Mouse (Mus musculus) liver, embryonic 15.5 days (tissue): ENCODE measurements around the gene Gm28043. TPM values are rescaled to one million over a fixed set of nuclear protein-coding genes. Genes with fewer than 3 reads are reported as not detected.
A peak's percentile ranks its signal among the peaks of the same experiment; 100 is the strongest.

Experiments
- ATAC-seq: fragments of 200-750 bp; cut with Nextera tagmentation; 2 replicates; pipeline ENCODE4 v1.8.0; 2017; ENCODE audit warnings: moderate number of reproducible peaks, mild to moderate bottlenecking, moderate library complexity; ENCODE audit not compliant: insufficient read depth
- H3K27ac ChIP-seq: fragments of 300-500 bp; sonication (generic); replicated peaks from 2 replicates; pipeline ENCODE4 v1.5.1; 2015; ENCODE audit warnings: mild to moderate bottlenecking, inconsistent platforms
- H3K27me3 ChIP-seq: fragments of 300-500 bp; sonication (generic); 2 replicates; pipeline ENCODE4 v1.6.1; 2015; ENCODE audit warnings: mild to moderate bottlenecking, inconsistent platforms
- H3K36me3 ChIP-seq: fragments of 300-500 bp; sonication (generic); replicated peaks from 2 replicates; pipeline ENCODE4 v1.6.1; 2015; ENCODE audit warnings: moderate library complexity, mild to moderate bottlenecking, inconsistent platforms
- H3K4me1 ChIP-seq: fragments of 300-500 bp; sonication (generic); replicated peaks from 2 replicates; pipeline ENCODE4 v1.6.1; 2015; ENCODE audit warnings: inconsistent platforms
- H3K4me2 ChIP-seq: fragments of 300-500 bp; sonication (generic); 2 replicates; pipeline ENCODE4 v1.6.1; 2015; ENCODE audit warnings: moderate library complexity, mild to moderate bottlenecking, inconsistent platforms
- H3K4me3 ChIP-seq: fragments of 300-500 bp; sonication (generic); replicated peaks from 2 replicates; pipeline ENCODE4 v1.5.1; 2015; ENCODE audit warnings: mild to moderate bottlenecking, inconsistent platforms
- H3K9ac ChIP-seq: fragments of 300-500 bp; sonication (generic); 2 replicates; pipeline ENCODE4 v1.6.1; 2015; ENCODE audit warnings: moderate library complexity, mild to moderate bottlenecking, inconsistent platforms
- H3K9me3 ChIP-seq: fragments of 300-500 bp; sonication (generic); replicated peaks from 2 replicates; pipeline ENCODE4 v1.6.1; 2016; ENCODE audit warnings: inconsistent platforms
- WGBS: fragments of 180-500 bp; shearing (Covaris S2); methylation state at CpG from one replicate; pipeline ENCODE4 v1.1.7; 2015; ENCODE audit warnings: mixed read lengths; ENCODE audit not compliant: insufficient replicate concordance; 5-methylcytosine and 5-hydroxymethylcytosine counted together
- polyA plus RNA-seq: library from polyadenylated mRNA; unstranded; fragments of >200 nt; fragmentation: Nextera tagmentation; extraction: Ambion mirVana; gene quantifications from 2 replicates; pipeline ENCODE4 v1.2.1, GENCODE M21; 2015

The Gm28043 gene
- polyA plus RNA-seq, 1 experiment from 2014 or later: 1.1 TPM

DNA sequence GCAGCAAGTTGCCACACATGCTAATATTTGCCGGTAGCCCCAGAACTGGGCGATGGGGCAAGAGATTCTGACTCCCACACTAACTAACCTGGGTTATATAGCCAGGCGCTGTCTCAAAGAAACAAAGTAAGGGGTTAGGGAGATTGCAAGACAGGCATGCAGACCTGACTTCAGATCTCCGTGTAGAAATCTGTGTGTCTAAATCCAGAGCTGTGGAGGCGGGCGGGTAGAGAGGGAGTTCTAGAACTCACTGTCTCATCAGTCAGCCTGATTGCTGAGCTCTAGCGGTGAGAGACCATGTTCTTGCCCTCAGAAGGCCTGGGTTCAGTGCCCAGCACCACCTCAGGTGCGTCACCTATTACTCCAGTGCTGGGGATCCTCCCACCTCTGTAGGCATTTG, 8.8 kb downstream of the Gm28043 start:
- Histone ChIP-seq H3K9me3 (no peaks in the 10 kb centered on the region), H3K36me3 (peaks cover 97% of the 10 kb centered on the region), H3K4me1 (peaks cover 12% of the 10 kb centered on the region), H3K27ac (no peak overlapping the region), H3K27me3 (no peaks in the 10 kb centered on the region), H3K4me2 (no peak overlapping the region), H3K9ac (no peak overlapping the region), H3K4me3 (no peak overlapping the region)
- WGBS: 85% methylated on average over 8 of the region's 8 CpGs
- ATAC-seq: no peak

DNA sequence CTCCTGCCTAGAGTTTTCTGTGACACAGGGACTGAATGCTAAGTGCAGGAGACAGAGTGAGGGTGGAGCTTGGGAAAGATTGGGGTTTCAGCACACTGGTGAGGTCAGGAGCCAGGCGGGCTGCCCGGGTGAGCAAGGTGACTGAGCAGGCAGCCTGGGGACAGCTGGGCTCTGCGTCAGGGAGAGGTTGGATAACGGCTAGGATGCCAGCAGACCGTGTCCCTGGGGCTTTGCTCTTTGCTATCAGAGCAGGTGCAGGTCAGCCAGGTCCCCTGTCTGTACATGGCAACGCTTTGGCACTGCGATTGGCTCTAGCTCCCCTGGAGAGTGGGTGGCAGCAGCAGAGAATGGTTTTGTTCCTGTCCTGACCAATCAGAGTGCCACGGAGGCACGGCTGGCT, 12.6 kb downstream of the Gm28043 start:
- Histone ChIP-seq H3K27me3 (no peaks in the 10 kb centered on the region), H3K36me3 (peaks cover 99% of the 10 kb centered on the region), H3K4me2 (no peak overlapping the region)

DNA sequence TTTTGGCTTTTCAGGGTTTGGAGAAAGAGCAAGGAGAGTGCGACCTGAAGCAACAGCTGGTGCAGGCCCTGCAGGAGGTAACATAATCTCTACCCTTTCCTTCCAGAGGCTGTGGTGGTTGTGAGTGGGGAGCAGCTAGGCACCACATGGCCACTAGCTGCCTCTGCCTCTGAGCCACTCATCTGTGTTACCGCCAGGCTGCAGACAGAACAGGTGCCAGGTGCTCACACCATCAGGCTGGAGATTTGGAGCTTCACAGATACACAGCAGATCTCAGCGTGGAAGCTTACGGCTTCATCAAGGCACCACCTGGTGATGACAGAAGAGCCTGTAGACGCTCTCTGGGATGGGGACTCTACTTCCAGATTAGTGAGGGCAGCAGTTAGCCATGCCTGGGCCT, 14.3 kb downstream of the Gm28043 start:
- Histone ChIP-seq H3K4me1 (peaks cover 34% of the 10 kb centered on the region), H3K9me3 (no peaks in the 10 kb centered on the region), H3K36me3 (peaks cover 99% of the 10 kb centered on the region)

More for the DNA sequence above, 12.6 kb downstream of the Gm28043 start:
- ATAC-seq: no peak
- Histone ChIP-seq H3K9ac (no peak overlapping the region), H3K4me3 (no peak overlapping the region), H3K4me1 (peaks cover 34% of the 10 kb centered on the region), H3K9me3 (no peaks in the 10 kb centered on the region), H3K27ac (no peak overlapping the region)
- WGBS: 85% methylated on average over 9 of the region's 9 CpGs

DNA sequence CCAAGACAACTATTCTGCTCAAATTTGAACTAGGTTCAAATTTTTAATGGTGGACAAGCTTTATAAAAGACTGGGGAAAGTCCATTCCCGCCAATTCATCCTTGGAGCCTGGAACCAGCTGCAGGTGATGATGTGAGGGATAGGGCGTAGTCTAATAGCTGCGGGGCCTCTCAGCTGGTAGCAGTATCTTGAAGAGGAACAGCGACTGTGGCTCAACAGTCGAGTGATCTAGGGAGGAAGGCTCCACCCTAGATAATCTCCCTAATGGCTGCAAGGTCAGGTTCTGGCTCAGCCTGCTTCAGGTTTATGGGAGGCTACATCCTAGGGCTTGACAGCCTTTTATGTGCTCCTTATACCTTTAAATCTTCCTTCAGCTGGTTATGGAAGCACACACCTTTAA, 14.9 kb downstream of the Gm28043 start:
- Histone ChIP-seq H3K9ac (peak overlapping the region; percentile 27; the same call in 1 of the 2 replicates), H3K4me1 (peaks cover 34% of the 10 kb centered on the region), H3K9me3 (no peaks in the 10 kb centered on the region), H3K4me3 (no peak overlapping the region), H3K4me2 (peak overlapping the region; percentile 49), H3K36me3 (peaks cover 99% of the 10 kb centered on the region), H3K27me3 (no peaks in the 10 kb centered on the region), H3K27ac (peak overlapping the region; percentile 77)
- 16% methylated on average over 5 of the region's 5 CpGs for WGBS
- ATAC-seq: peak; percentile 85

More for the DNA sequence above, 14.3 kb downstream of the Gm28043 start:
- H3K9ac ChIP-seq: no peak overlapping the region
- WGBS: 84% methylated on average over 5 of the region's 5 CpGs
- no peak overlapping the region for H3K4me3 ChIP-seq
- peak overlapping the region; percentile 49; the same call in 1 of the 2 replicates for H3K4me2 ChIP-seq
- no peak for ATAC-seq
- H3K27ac ChIP-seq: peak overlapping the region; percentile 77
- no peaks in the 10 kb centered on the region for H3K27me3 ChIP-seq

DNA sequence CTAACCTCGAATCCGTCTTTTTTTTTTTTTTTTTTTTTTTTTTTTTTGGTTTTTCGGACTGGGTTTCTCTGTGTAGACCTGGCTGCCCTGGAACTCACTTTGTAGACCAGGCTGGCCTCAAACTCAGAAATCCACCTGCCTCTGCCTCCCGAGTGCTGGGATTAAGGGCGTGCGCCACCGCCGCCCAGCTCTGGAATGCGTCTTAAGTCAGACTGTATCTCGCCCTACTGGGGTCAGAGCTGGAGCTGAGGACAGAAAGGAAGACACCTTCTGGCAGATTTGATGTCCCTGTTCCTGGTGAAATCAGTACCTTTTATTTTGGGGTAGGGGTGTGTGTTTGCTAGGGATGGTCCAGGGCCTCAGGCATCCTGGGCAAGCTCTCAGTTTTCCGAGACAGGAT, 17.6 kb downstream of the Gm28043 start:
- H3K27ac ChIP-seq: no peak overlapping the region
- H3K9ac ChIP-seq: no peak overlapping the region
- H3K4me2 ChIP-seq: no peak overlapping the region
- H3K27me3 ChIP-seq: no peaks in the 10 kb centered on the region
- ATAC-seq: no peak
- H3K36me3 ChIP-seq: peaks cover 99% of the 10 kb centered on the region
- no peaks in the 10 kb centered on the region for H3K9me3 ChIP-seq
- H3K4me3 ChIP-seq: no peak overlapping the region
- peaks cover 49% of the 10 kb centered on the region for H3K4me1 ChIP-seq
- WGBS: 85% methylated on average over 11 of the region's 11 CpGs

DNA sequence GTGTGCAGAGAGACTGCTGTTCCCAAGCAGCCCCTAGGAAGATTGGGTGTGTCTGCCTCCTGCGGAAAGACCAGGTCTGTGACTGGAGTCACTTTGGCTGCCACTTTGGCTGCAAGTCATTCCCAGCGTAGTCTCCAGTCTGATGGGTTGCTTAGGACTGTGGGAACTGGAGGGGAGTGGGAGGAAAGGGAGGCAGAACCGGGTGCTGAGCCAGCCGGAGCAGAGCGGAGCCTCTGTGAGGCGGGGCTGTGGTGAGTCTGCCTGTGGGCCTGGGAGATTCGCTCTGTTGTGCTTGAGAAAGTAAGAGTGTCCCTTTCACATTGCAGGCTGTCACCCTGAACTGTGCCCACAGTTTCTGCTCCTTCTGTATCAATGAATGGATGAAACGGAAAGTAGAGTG, 20.8 kb downstream of the Gm28043 start:
- H3K4me2 ChIP-seq: no peak overlapping the region
- H3K4me1 ChIP-seq: peaks cover 36% of the 10 kb centered on the region
- WGBS: 88% methylated on average over 8 of the region's 8 CpGs
- H3K9me3 ChIP-seq: no peaks in the 10 kb centered on the region
- H3K27me3 ChIP-seq: no peaks in the 10 kb centered on the region
- no peak overlapping the region for H3K4me3 ChIP-seq
- H3K9ac ChIP-seq: no peak overlapping the region
- no peak for ATAC-seq
- H3K36me3 ChIP-seq: peaks cover 98% of the 10 kb centered on the region
- H3K27ac ChIP-seq: peak overlapping the region; percentile 4; the same call in 1 of the 2 replicates

DNA sequence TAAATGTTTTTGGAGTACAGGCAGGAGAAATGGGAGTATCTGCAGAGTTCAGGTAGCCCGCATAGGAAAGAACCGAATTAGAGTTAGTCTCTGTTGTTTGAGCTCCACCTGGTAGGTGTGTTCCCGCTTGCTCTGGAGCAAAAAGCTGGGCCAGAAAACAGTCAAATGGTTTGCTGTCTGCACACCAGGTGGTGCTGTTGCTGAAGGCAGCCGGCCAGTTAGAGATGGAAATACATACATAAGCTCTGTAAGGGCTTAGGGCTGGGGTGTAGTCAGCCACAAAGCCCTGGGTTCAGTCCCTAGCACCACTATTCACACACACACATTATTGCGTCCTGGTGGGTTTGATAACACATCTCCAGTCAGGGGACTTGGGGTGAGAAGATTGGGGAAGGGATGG, 21.4 kb downstream of the Gm28043 start:
- H3K4me3 ChIP-seq: no peak overlapping the region
- H3K36me3 ChIP-seq: peaks cover 98% of the 10 kb centered on the region
- ATAC-seq: no peak
- H3K27ac ChIP-seq: 0 out of 2 replicates have a peak overlapping the region, but pooled peaks have one; percentile 4
- WGBS: 59% methylated on average over 5 of the region's 5 CpGs
- H3K4me1 ChIP-seq: peaks cover 35% of the 10 kb centered on the region
- H3K27me3 ChIP-seq: no peaks in the 10 kb centered on the region
- H3K9ac ChIP-seq: no peak overlapping the region
- no peak overlapping the region for H3K4me2 ChIP-seq
- H3K9me3 ChIP-seq: no peaks in the 10 kb centered on the region

DNA sequence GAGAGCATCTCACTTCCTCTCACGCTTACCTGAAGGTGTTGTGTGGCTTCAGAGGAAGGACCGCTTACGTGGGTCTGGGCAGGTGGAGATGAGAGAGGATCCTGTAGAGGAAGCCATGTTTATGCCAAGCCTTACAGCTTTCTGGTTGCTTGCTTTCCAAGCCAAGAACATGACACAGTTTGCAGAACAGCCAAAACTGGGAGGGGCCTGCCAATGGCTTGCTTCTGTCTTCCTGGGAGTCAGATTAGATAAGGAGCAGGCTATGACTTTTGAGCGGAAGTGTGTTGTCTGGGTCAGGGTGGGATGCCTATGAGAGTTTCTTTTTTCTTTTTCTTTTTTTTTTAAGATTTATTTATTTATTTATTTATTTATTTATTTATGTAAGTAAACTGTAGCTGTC, 22.7 kb downstream of the Gm28043 start:
- 64% methylated on average over 4 of the region's 4 CpGs for WGBS
- Histone ChIP-seq H3K4me3 (no peak overlapping the region), H3K9ac (no peak overlapping the region), H3K27ac (peak overlapping the region; percentile 57; the same call in 1 of the 2 replicates), H3K4me1 (peaks cover 35% of the 10 kb centered on the region), H3K4me2 (peak overlapping the region; percentile 38), H3K36me3 (peaks cover 98% of the 10 kb centered on the region), H3K9me3 (no peaks in the 10 kb centered on the region), H3K27me3 (no peaks in the 10 kb centered on the region)
- ATAC-seq: peak; percentile 72

DNA sequence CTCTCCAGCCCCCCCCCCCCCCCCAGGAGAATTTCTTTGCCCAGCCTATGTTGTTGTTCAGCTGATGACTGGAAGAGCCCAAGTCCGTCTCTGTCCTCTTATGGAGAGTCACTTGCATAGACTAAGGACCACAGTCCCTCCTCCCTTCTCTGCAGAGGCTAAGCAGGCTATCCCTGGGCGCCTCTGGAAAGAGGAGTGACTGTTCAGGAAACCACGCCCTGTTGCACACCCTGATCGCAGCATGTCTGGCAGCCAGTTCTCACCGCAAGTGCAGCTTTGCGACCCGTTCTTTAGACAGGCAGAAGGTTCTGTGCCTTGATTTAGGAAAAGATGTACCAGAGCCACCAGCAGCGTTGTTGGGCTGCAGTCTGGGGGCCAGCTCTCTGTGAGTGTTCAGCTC, 23.2 kb downstream of the Gm28043 start:
- WGBS: 21% methylated on average over 8 of the region's 8 CpGs
- peak; percentile 75 for ATAC-seq

DNA sequence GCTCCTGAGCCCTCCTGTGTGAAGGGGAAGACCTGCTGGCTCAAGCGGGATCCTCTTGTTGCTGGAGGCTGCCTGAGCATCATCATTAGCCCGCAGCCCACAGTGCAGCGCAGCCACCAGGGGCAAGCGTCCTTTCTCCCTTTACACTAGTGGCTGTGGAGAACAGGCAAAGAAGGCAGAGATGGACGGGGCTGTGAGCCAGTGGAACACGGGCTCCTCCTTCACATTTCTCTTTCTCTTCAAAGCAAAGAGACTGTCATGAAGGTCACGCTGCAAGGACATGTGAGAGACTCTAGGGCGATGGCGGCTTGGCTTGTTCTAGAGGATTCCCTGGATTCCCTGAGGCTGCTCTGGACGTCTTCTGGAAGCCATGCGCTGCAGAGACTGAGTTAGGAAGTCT, 26.3 kb downstream of the Gm28043 start:
- WGBS: 94% methylated on average over 11 of the region's 11 CpGs
- no peak overlapping the region for H3K27ac ChIP-seq
- peaks cover 77% of the 10 kb centered on the region for H3K36me3 ChIP-seq
- H3K27me3 ChIP-seq: no peaks in the 10 kb centered on the region
- H3K4me1 ChIP-seq: peaks cover 31% of the 10 kb centered on the region
- no peak overlapping the region for H3K9ac ChIP-seq
- no peak overlapping the region for H3K4me2 ChIP-seq
- H3K9me3 ChIP-seq: no peaks in the 10 kb centered on the region
- no peak for ATAC-seq
- H3K4me3 ChIP-seq: no peak overlapping the region

More for the DNA sequence above, 23.2 kb downstream of the Gm28043 start:
- peaks cover 35% of the 10 kb centered on the region for H3K4me1 ChIP-seq
- H3K9me3 ChIP-seq: no peaks in the 10 kb centered on the region
- H3K4me2 ChIP-seq: peak overlapping the region; percentile 38
- H3K27ac ChIP-seq: peak overlapping the region; percentile 61
- H3K9ac ChIP-seq: no peak overlapping the region
- H3K4me3 ChIP-seq: no peak overlapping the region
- no peaks in the 10 kb centered on the region for H3K27me3 ChIP-seq
- peaks cover 98% of the 10 kb centered on the region for H3K36me3 ChIP-seq

DNA sequence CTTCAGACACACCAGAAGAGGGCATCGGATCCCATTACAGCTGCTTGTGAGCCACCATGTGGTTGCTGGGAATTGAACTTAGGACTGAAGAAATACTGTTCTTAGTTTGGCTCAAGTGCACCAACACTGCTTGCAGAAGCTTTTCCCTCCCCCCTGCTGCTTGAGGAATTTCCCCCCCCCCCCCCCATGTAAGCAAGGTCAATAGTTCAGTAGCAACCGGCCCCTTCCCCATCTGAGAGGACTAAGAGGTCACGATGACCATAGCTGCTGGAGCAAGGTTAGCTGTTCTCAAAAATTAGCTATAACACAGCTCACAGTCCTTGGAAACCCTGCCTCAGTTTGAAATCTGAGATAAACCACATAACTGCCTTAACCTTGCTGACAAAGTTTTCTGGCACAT, 27.5 kb downstream of the Gm28043 start:
- Histone ChIP-seq H3K4me3 (no peak overlapping the region), H3K9ac (no peak overlapping the region), H3K4me2 (no peak overlapping the region), H3K36me3 (peaks cover 64% of the 10 kb centered on the region), H3K27ac (no peak overlapping the region), H3K4me1 (peaks cover 19% of the 10 kb centered on the region), H3K9me3 (no peaks in the 10 kb centered on the region), H3K27me3 (no peaks in the 10 kb centered on the region)
- ATAC-seq: no peak
- WGBS: 84% methylated on average over 3 of the region's 3 CpGs

DNA sequence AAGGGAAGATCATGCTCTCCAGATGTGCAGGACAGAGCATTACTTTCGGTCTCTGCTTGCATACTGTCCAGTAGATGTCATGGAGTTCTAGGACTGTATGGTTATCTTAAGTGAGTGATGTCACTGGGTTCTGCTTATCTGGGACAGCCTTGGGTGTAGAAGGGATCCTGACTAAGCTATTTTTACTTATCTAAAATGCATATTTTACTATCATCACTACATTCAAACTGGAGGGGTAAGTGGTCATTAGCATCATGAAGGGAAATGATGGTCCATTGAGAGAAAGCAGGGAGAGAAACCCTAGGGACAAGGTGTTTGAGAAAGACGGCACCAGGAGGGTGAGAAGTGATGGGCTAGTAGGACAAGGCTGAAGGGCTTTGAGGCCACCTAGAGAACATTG, 43.6 kb downstream of the Gm28043 start:
- H3K9me3 ChIP-seq: no peaks in the 10 kb centered on the region
- H3K4me3 ChIP-seq: peak overlapping the region; percentile 64
- peaks cover 31% of the 10 kb centered on the region for H3K36me3 ChIP-seq
- H3K4me1 ChIP-seq: peaks cover 49% of the 10 kb centered on the region
- peak overlapping the region; percentile 99 for H3K27ac ChIP-seq
- H3K4me2 ChIP-seq: peak overlapping the region; percentile 68
- no peaks in the 10 kb centered on the region for H3K27me3 ChIP-seq
- peak overlapping the region; percentile 68 for H3K9ac ChIP-seq
- WGBS: 15% methylated on average over 2 of the region's 2 CpGs
- peak; percentile 80 for ATAC-seq
